Mouse (Mus musculus) heart, embryonic 13.5 days (tissue): ENCODE measurements around the gene Pafah1b2. TPM values are rescaled to one million over a fixed set of nuclear protein-coding genes. Genes with fewer than 3 reads are reported as not detected.

ENCODE experiments used
- ATAC-seq: fragments of 200-750 bp; cut with Nextera tagmentation; 2 replicates; pipeline ENCODE4 v1.8.0; 2017; ENCODE audit warnings: moderate TSS enrichment; ENCODE audit not compliant: insufficient number of reproducible peaks, low FRiP score, low TSS enrichment; ENCODE audit errors: extremely low read depth
- H3K27ac ChIP-seq: fragments of 300-500 bp; sonication (generic); replicated peaks from 2 replicates; pipeline ENCODE4 v1.5.1; 2015; ENCODE audit warnings: moderate library complexity, mild to moderate bottlenecking, inconsistent platforms
- H3K27me3 ChIP-seq: fragments of 300-500 bp; sonication (generic); replicated peaks from 2 replicates; pipeline ENCODE4 v1.6.1; 2015; ENCODE audit warnings: mild to moderate bottlenecking, inconsistent platforms
- H3K36me3 ChIP-seq: fragments of 300-500 bp; sonication (generic); 2 replicates; pipeline ENCODE4 v1.6.1; 2015; ENCODE audit warnings: mild to moderate bottlenecking, inconsistent platforms
- H3K4me1 ChIP-seq: fragments of 300-500 bp; sonication (generic); 2 replicates; pipeline ENCODE4 v1.6.1; 2015; ENCODE audit warnings: inconsistent platforms
- H3K4me2 ChIP-seq: fragments of 300-500 bp; sonication (generic); 2 replicates; pipeline ENCODE4 v1.6.1; 2015; ENCODE audit warnings: inconsistent platforms, mild to moderate bottlenecking, moderate library complexity
- H3K4me3 ChIP-seq: fragments of 300-500 bp; sonication (generic); 2 replicates; pipeline ENCODE4 v1.5.1; 2015; ENCODE audit warnings: moderate library complexity, mild to moderate bottlenecking, inconsistent platforms
- H3K9ac ChIP-seq: fragments of 300-500 bp; sonication (generic); 2 replicates; pipeline ENCODE4 v1.6.1; 2015; ENCODE audit warnings: inconsistent platforms, mild to moderate bottlenecking, moderate library complexity
- H3K9me3 ChIP-seq: fragments of 300-500 bp; sonication (generic); 2 replicates; pipeline ENCODE4 v1.6.1; 2016; ENCODE audit warnings: inconsistent platforms
- WGBS: fragments of 180-500 bp; shearing (Covaris S2); methylation state at CpG from one replicate; pipeline ENCODE4 v1.1.7; 2015; ENCODE audit warnings: mixed read lengths; 5-methylcytosine and 5-hydroxymethylcytosine counted together
- polyA plus RNA-seq: library from polyadenylated mRNA; unstranded; fragments of >200 nt; fragmentation: Nextera tagmentation; extraction: Ambion mirVana; gene quantifications from 2 replicates; pipeline ENCODE4 v1.2.1, GENCODE M21; 2015

Pafah1b2 gene
- polyA plus RNA-seq, 1 experiment from 2014 or later: 133 TPM

GRCm38 (mm10) chr9:46023591-46023990, 11.1 kb upstream of the Pafah1b2 start:
- peaks cover 9% of the 10 kb centered on the region; the same call in 1 of the 2 replicates for H3K4me1 ChIP-seq
- no peak overlapping the region for H3K4me3 ChIP-seq
- no peaks in the 10 kb centered on the region for H3K27me3 ChIP-seq
- no peak for ATAC-seq
- no peak overlapping the region for H3K4me2 ChIP-seq
- peaks cover 24% of the 10 kb centered on the region for H3K36me3 ChIP-seq
- H3K9ac ChIP-seq: no peak overlapping the region
- H3K27ac ChIP-seq: no peak overlapping the region
- no peaks in the 10 kb centered on the region for H3K9me3 ChIP-seq
- 89% methylated on average over 11 of the region's 11 CpGs for WGBS

GRCm38 (mm10) chr9:46019975-46020374, 7.5 kb upstream of the Pafah1b2 start:
- Histone ChIP-seq H3K4me3 (no peak overlapping the region), H3K27me3 (no peaks in the 10 kb centered on the region), H3K36me3 (peaks cover 30% of the 10 kb centered on the region), H3K27ac (no peak overlapping the region), H3K4me2 (no peak overlapping the region), H3K9ac (no peak overlapping the region), H3K9me3 (no peaks in the 10 kb centered on the region), H3K4me1 (peaks cover 36% of the 10 kb centered on the region)
- no peak for ATAC-seq
- WGBS: 75% methylated on average over 6 of the region's 6 CpGs

- Histone ChIP-seq H3K9ac (no peak overlapping the region), H3K4me3 (no peak overlapping the region), H3K4me2 (no peak overlapping the region), H3K27ac (no peak overlapping the region), H3K27me3 (no peaks in the 10 kb centered on the region), H3K36me3 (peaks cover 27% of the 10 kb centered on the region), H3K9me3 (no peaks in the 10 kb centered on the region), H3K4me1 (peaks cover 49% of the 10 kb centered on the region)
- 75% methylated on average over 6 of the region's 6 CpGs for WGBS
- ATAC-seq: no peak
Observed at GRCm38 (mm10) chr9:46018316-46018715, 5.8 kb upstream of the Pafah1b2 start.

- 0 out of 2 replicates have a peak overlapping the region, but pooled peaks have one; percentile 94 for H3K27ac ChIP-seq
- peaks cover 58% of the 10 kb centered on the region for H3K4me1 ChIP-seq
- 74% methylated on average over 4 of the region's 4 CpGs for WGBS
Observed at GRCm38 (mm10) chr9:46016417-46016816, 3.9 kb upstream of the Pafah1b2 start.

GRCm38 (mm10) chr9:46015831-46016230, 3.3 kb upstream of the Pafah1b2 start:
- 33% methylated on average over 9 of the region's 9 CpGs for WGBS
- peak overlapping the region; percentile 83 for H3K4me2 ChIP-seq
- H3K4me3 ChIP-seq: peak overlapping the region; percentile 99
- H3K9ac ChIP-seq: peak overlapping the region; percentile 67; the same call in 1 of the 2 replicates
- peaks cover 63% of the 10 kb centered on the region for H3K4me1 ChIP-seq
- ATAC-seq: no peak
- peaks cover 20% of the 10 kb centered on the region for H3K36me3 ChIP-seq
- H3K27me3 ChIP-seq: no peaks in the 10 kb centered on the region
- no peaks in the 10 kb centered on the region for H3K9me3 ChIP-seq
- peak overlapping the region; percentile 94 for H3K27ac ChIP-seq

More at GRCm38 (mm10) chr9:46016417-46016816, 3.9 kb upstream of the Pafah1b2 start:
- Histone ChIP-seq H3K9me3 (no peaks in the 10 kb centered on the region), H3K36me3 (peaks cover 25% of the 10 kb centered on the region), H3K4me3 (peak overlapping the region; percentile 99; the same call in 1 of the 2 replicates), H3K9ac (peak overlapping the region; percentile 50), H3K4me2 (peak overlapping the region; percentile 83), H3K27me3 (no peaks in the 10 kb centered on the region)
- no peak for ATAC-seq

GRCm38 (mm10) chr9:46015081-46015551, 2.6 kb upstream of the Pafah1b2 start:
- H3K4me2 ChIP-seq: peak overlapping the region; percentile 83
- ATAC-seq: no peak
- H3K9me3 ChIP-seq: no peaks in the 10 kb centered on the region
- H3K9ac ChIP-seq: peak overlapping the region; percentile 50; the same call in 1 of the 2 replicates
- H3K4me1 ChIP-seq: peaks cover 61% of the 10 kb centered on the region
- H3K4me3 ChIP-seq: peak overlapping the region; percentile 99
- H3K27me3 ChIP-seq: no peaks in the 10 kb centered on the region
- 12% methylated on average over 8 of the region's 8 CpGs for WGBS
- peak overlapping the region; percentile 94 for H3K27ac ChIP-seq
- H3K36me3 ChIP-seq: peaks cover 18% of the 10 kb centered on the region

GRCm38 (mm10) chr9:46014251-46014681, 1.8 kb upstream of the Pafah1b2 start:
- peaks cover 12% of the 10 kb centered on the region for H3K36me3 ChIP-seq
- WGBS: 2% methylated on average over 10 of the region's 10 CpGs
- H3K4me3 ChIP-seq: peak overlapping the region; percentile 99
- no peak; the same call in 1 of the 2 replicates for ATAC-seq
- peak overlapping the region; percentile 99 for H3K9ac ChIP-seq
- no peaks in the 10 kb centered on the region for H3K27me3 ChIP-seq
- no peaks in the 10 kb centered on the region for H3K9me3 ChIP-seq
- peaks cover 58% of the 10 kb centered on the region for H3K4me1 ChIP-seq
- peak overlapping the region; percentile 94 for H3K27ac ChIP-seq
- H3K4me2 ChIP-seq: peak overlapping the region; percentile 83

- peak overlapping the region; percentile 99 for H3K4me3 ChIP-seq
- peak overlapping the region; percentile 99 for H3K9ac ChIP-seq
- H3K27me3 ChIP-seq: no peaks in the 10 kb centered on the region
- WGBS: under 1% methylated on average over 5 of the region's 5 CpGs
- no peaks in the 10 kb centered on the region for H3K9me3 ChIP-seq
- H3K36me3 ChIP-seq: peaks cover 6% of the 10 kb centered on the region
- H3K27ac ChIP-seq: peak overlapping the region; percentile 94
- ATAC-seq: no peak
- peak overlapping the region; percentile 83 for H3K4me2 ChIP-seq
- H3K4me1 ChIP-seq: peaks cover 60% of the 10 kb centered on the region
Observed at GRCm38 (mm10) chr9:46013616-46014015, 1.1 kb upstream of the Pafah1b2 start.

GRCm38 (mm10) chr9:46013009-46013586, 608 bp upstream of the Pafah1b2 start:
- Histone ChIP-seq H3K36me3 (peaks cover 1% of the 10 kb centered on the region; the same call in 1 of the 2 replicates), H3K4me3 (peak overlapping the region; percentile 99), H3K27me3 (no peaks in the 10 kb centered on the region), H3K9me3 (no peaks in the 10 kb centered on the region), H3K4me1 (peaks cover 58% of the 10 kb centered on the region), H3K4me2 (peak overlapping the region; percentile 83), H3K9ac (peak overlapping the region; percentile 99), H3K27ac (peak overlapping the region; percentile 94)
- peak; percentile 48 for ATAC-seq
- under 1% methylated on average over 45 of the region's 46 CpGs for WGBS

- Histone ChIP-seq H3K4me3 (peak overlapping the region; percentile 99; the same call in 1 of the 2 replicates), H3K4me1 (peaks cover 47% of the 10 kb centered on the region), H3K9ac (peak overlapping the region; percentile 99; the same call in 1 of the 2 replicates), H3K27me3 (no peaks in the 10 kb centered on the region), H3K4me2 (peak overlapping the region; percentile 83), H3K27ac (0 out of 2 replicates have a peak overlapping the region, but pooled peaks have one; percentile 12), H3K9me3 (no peaks in the 10 kb centered on the region), H3K36me3 (no peaks in the 10 kb centered on the region)
- ATAC-seq: no peak
- WGBS: 47% methylated on average over 3 of the region's 3 CpGs
Observed at GRCm38 (mm10) chr9:46011094-46011970, 1.2 kb downstream of the Pafah1b2 start.

- Histone ChIP-seq H3K27me3 (no peaks in the 10 kb centered on the region), H3K4me3 (no peak overlapping the region)
- 46% methylated on average over 1 of the region's 1 CpGs for WGBS
Observed at GRCm38 (mm10) chr9:46009669-46009983, 2.9 kb downstream of the Pafah1b2 start.

More at GRCm38 (mm10) chr9:46009669-46009983, 2.9 kb downstream of the Pafah1b2 start:
- Histone ChIP-seq H3K4me2 (no peak overlapping the region), H3K36me3 (no peaks in the 10 kb centered on the region), H3K4me1 (peaks cover 30% of the 10 kb centered on the region), H3K9me3 (no peaks in the 10 kb centered on the region), H3K9ac (no peak overlapping the region), H3K27ac (no peak overlapping the region)
- no peak for ATAC-seq
